Mouse (Mus musculus): ENCODE data around the gene Sirt3. TPM values are rescaled to one million over a fixed set of nuclear protein-coding genes. Genes with fewer than 3 reads are reported as not detected.

The Sirt3 gene
- polyA plus RNA-seq, 1 experiment from 2014 or later = 21.6 TPM

- 92% methylated on average over 7 of the region's 7 CpGs for WGBS
Measured at GRCm38 (mm10) chr7:140879355-140879754, 2.8 kb downstream of the Sirt3 start.

GRCm38 (mm10) chr7:140877364-140877763 is 4.7 kb downstream of the Sirt3 start:
- H3K4me2 ChIP-seq = no peak overlapping the region
- peaks cover 4% of the 10 kb centered on the region; the same call in 1 of the 2 replicates for H3K36me3 ChIP-seq (ENCODE audit: control insufficient read depth, insufficient read depth, low read length)
- DNase-seq (ENCODE audit: low spot score, missing footprints) (no peak), ATAC-seq (ENCODE audit: low FRiP score) (no peak)
- 88% methylated on average over 6 of the region's 6 CpGs for WGBS
- no peaks in the 10 kb centered on the region for H3K27me3 ChIP-seq (ENCODE audit: control insufficient read depth, insufficient read depth, low read length)
- no peaks in the 10 kb centered on the region for H3K9me3 ChIP-seq (ENCODE audit: control insufficient read depth, low read length)
- peaks cover 3% of the 10 kb centered on the region; the same call in 1 of the 2 replicates for H3K4me1 ChIP-seq (ENCODE audit: control insufficient read depth, insufficient read depth, low read length)
- H3K9ac ChIP-seq (ENCODE audit: low read length) = no peak overlapping the region
- no peak overlapping the region for H3K4me3 ChIP-seq (ENCODE audit: low read depth, low read length)
- no peak overlapping the region for H3K27ac ChIP-seq (ENCODE audit: low read depth, low read length)

More at GRCm38 (mm10) chr7:140879355-140879754, 2.8 kb downstream of the Sirt3 start:
- Histone ChIP-seq H3K9me3 (ENCODE audit: control insufficient read depth, low read length) (no peaks in the 10 kb centered on the region), H3K4me3 (ENCODE audit: low read depth, low read length) (no peak overlapping the region), H3K27ac (ENCODE audit: low read depth, low read length) (no peak overlapping the region), H3K4me1 (ENCODE audit: control insufficient read depth, insufficient read depth, low read length) (peaks cover 8% of the 10 kb centered on the region), H3K9ac (ENCODE audit: low read length) (no peak overlapping the region), H3K27me3 (ENCODE audit: control insufficient read depth, insufficient read depth, low read length) (no peaks in the 10 kb centered on the region), H3K36me3 (ENCODE audit: control insufficient read depth, insufficient read depth, low read length) (peaks cover 4% of the 10 kb centered on the region; the same call in 1 of the 2 replicates), H3K4me2 (no peak overlapping the region)
- DNase-seq (ENCODE audit: low spot score, missing footprints) (no peak), ATAC-seq (ENCODE audit: low FRiP score) (no peak)

GRCm38 (mm10) chr7:140874224-140874623 is 7.9 kb downstream of the Sirt3 start:
- H3K4me3 ChIP-seq (ENCODE audit: low read depth, low read length) = no peak overlapping the region
- ATAC-seq (ENCODE audit: low FRiP score) = no peak
- H3K9ac ChIP-seq (ENCODE audit: low read length) = no peak overlapping the region
- WGBS = 91% methylated on average over 4 of the region's 4 CpGs
- no peak overlapping the region for H3K4me2 ChIP-seq
- peaks cover 4% of the 10 kb centered on the region; the same call in 1 of the 2 replicates for H3K36me3 ChIP-seq (ENCODE audit: control insufficient read depth, insufficient read depth, low read length)
- H3K27ac ChIP-seq (ENCODE audit: low read depth, low read length) = no peak overlapping the region
- no peak for DNase-seq (ENCODE audit: low spot score, missing footprints)
- no peaks in the 10 kb centered on the region for H3K9me3 ChIP-seq (ENCODE audit: control insufficient read depth, low read length)
- no peaks in the 10 kb centered on the region for H3K27me3 ChIP-seq (ENCODE audit: control insufficient read depth, insufficient read depth, low read length)
- H3K4me1 ChIP-seq (ENCODE audit: control insufficient read depth, insufficient read depth, low read length) = no peaks in the 10 kb centered on the region

- Histone ChIP-seq H3K27ac (ENCODE audit: low read depth, low read length) (no peak overlapping the region), H3K9me3 (ENCODE audit: control insufficient read depth, low read length) (no peaks in the 10 kb centered on the region), H3K4me2 (no peak overlapping the region), H3K27me3 (ENCODE audit: control insufficient read depth, insufficient read depth, low read length) (no peaks in the 10 kb centered on the region), H3K4me1 (ENCODE audit: control insufficient read depth, insufficient read depth, low read length) (no peaks in the 10 kb centered on the region), H3K36me3 (ENCODE audit: control insufficient read depth, insufficient read depth, low read length) (peaks cover 4% of the 10 kb centered on the region; the same call in 1 of the 2 replicates), H3K9ac (ENCODE audit: low read length) (no peak overlapping the region), H3K4me3 (ENCODE audit: low read depth, low read length) (no peak overlapping the region)
- no peak for DNase-seq (ENCODE audit: low spot score, missing footprints)
- WGBS = 94% methylated on average over 12 of the region's 12 CpGs
- no peak for ATAC-seq (ENCODE audit: low FRiP score)
Measured at GRCm38 (mm10) chr7:140864761-140865160, 17.3 kb downstream of the Sirt3 start.

GRCm38 (mm10) chr7:140860728-140861127 is 21.4 kb downstream of the Sirt3 start:
- DNase-seq (ENCODE audit: low spot score, missing footprints) (peak; percentile 67), ATAC-seq (ENCODE audit: low FRiP score) (no peak)
- Histone ChIP-seq H3K4me2 (no peak overlapping the region), H3K4me3 (ENCODE audit: low read depth, low read length) (no peak overlapping the region), H3K9ac (ENCODE audit: low read length) (no peak overlapping the region), H3K36me3 (ENCODE audit: control insufficient read depth, insufficient read depth, low read length) (peaks cover 4% of the 10 kb centered on the region; the same call in 1 of the 2 replicates), H3K27ac (ENCODE audit: low read depth, low read length) (no peak overlapping the region), H3K4me1 (ENCODE audit: control insufficient read depth, insufficient read depth, low read length) (peaks cover 10% of the 10 kb centered on the region), H3K9me3 (ENCODE audit: control insufficient read depth, low read length) (no peaks in the 10 kb centered on the region), H3K27me3 (ENCODE audit: control insufficient read depth, insufficient read depth, low read length) (no peaks in the 10 kb centered on the region)
- 89% methylated on average over 5 of the region's 5 CpGs for WGBS

GRCm38 (mm10) chr7:140859997-140860396 is 22.1 kb downstream of the Sirt3 start:
- WGBS = 80% methylated on average over 6 of the region's 6 CpGs
- H3K36me3 ChIP-seq (ENCODE audit: control insufficient read depth, insufficient read depth, low read length) = peaks cover 4% of the 10 kb centered on the region; the same call in 1 of the 2 replicates
- no peak overlapping the region for H3K9ac ChIP-seq (ENCODE audit: low read length)

GRCm38 (mm10) chr7:140858746-140859145 is 23.4 kb downstream of the Sirt3 start:
- Histone ChIP-seq H3K36me3 (ENCODE audit: control insufficient read depth, insufficient read depth, low read length) (peaks cover 4% of the 10 kb centered on the region), H3K4me3 (ENCODE audit: low read depth, low read length) (0 out of 2 replicates have a peak overlapping the region, but pooled peaks have one; percentile 75), H3K4me2 (peak overlapping the region; percentile 99), H3K27ac (ENCODE audit: low read depth, low read length) (no peak overlapping the region), H3K9ac (ENCODE audit: low read length) (no peak overlapping the region), H3K27me3 (ENCODE audit: control insufficient read depth, insufficient read depth, low read length) (no peaks in the 10 kb centered on the region), H3K9me3 (ENCODE audit: control insufficient read depth, low read length) (no peaks in the 10 kb centered on the region), H3K4me1 (ENCODE audit: control insufficient read depth, insufficient read depth, low read length) (peaks cover 17% of the 10 kb centered on the region)
- WGBS = 95% methylated on average over 8 of the region's 8 CpGs
- DNase-seq (ENCODE audit: low spot score, missing footprints) (peak; percentile 51), ATAC-seq (ENCODE audit: low FRiP score) (no peak)

More at GRCm38 (mm10) chr7:140859997-140860396, 22.1 kb downstream of the Sirt3 start:
- Histone ChIP-seq H3K27me3 (ENCODE audit: control insufficient read depth, insufficient read depth, low read length) (no peaks in the 10 kb centered on the region), H3K27ac (ENCODE audit: low read depth, low read length) (no peak overlapping the region), H3K9me3 (ENCODE audit: control insufficient read depth, low read length) (no peaks in the 10 kb centered on the region), H3K4me3 (ENCODE audit: low read depth, low read length) (no peak overlapping the region), H3K4me2 (no peak overlapping the region), H3K4me1 (ENCODE audit: control insufficient read depth, insufficient read depth, low read length) (peaks cover 17% of the 10 kb centered on the region)
- no peak for ATAC-seq (ENCODE audit: low FRiP score)
- peak; percentile 44 for DNase-seq (ENCODE audit: low spot score, missing footprints)

GRCm38 (mm10) chr7:140857550-140858505 is 24.3 kb downstream of the Sirt3 start, which contains the start of gene Bet1l:
Gene Bet1l (minus strand): TSS chr7:140857577.
- H3K9ac ChIP-seq (ENCODE audit: low read length) = peak within 1 kb of the TSS; percentile 92
- WGBS = 42% methylated on average over 40 of the region's 40 CpGs
- peaks cover 17% of the 10 kb centered on the region for H3K4me1 ChIP-seq (ENCODE audit: control insufficient read depth, insufficient read depth, low read length)
- peak within 1 kb of the TSS; percentile 99 for H3K4me2 ChIP-seq
- H3K27ac ChIP-seq (ENCODE audit: low read depth, low read length) = peak within 1 kb of the TSS; percentile 84
- H3K4me3 ChIP-seq (ENCODE audit: low read depth, low read length) = peak within 1 kb of the TSS; percentile 75
- peak; percentile 85 for DNase-seq (ENCODE audit: low spot score, missing footprints)
- peak; percentile 51 for ATAC-seq (ENCODE audit: low FRiP score)
- no peaks in the 10 kb centered on the region for H3K27me3 ChIP-seq (ENCODE audit: control insufficient read depth, insufficient read depth, low read length)
- peaks cover 4% of the 10 kb centered on the region for H3K36me3 ChIP-seq (ENCODE audit: control insufficient read depth, insufficient read depth, low read length)
- H3K9me3 ChIP-seq (ENCODE audit: control insufficient read depth, low read length) = no peaks in the 10 kb centered on the region
